Mouse (Mus musculus) stomach, embryonic 14.5 days (tissue): ENCODE measurements around the gene Lmf1. TPM values are rescaled to one million over a fixed set of nuclear protein-coding genes. Genes with fewer than 3 reads are reported as not detected.

ENCODE experiments used
- ATAC-seq: fragments of 200-750 bp; cut with Nextera tagmentation; 2 replicates; pipeline ENCODE4 v1.8.0; 2017; ENCODE audit warnings: low read depth, moderate TSS enrichment; ENCODE audit not compliant: insufficient number of reproducible peaks, insufficient read depth, low FRiP score
- H3K27ac ChIP-seq: fragments of 300-500 bp; sonication (generic); 2 replicates; pipeline ENCODE4 v1.5.1; 2014; ENCODE audit warnings: mild to moderate bottlenecking, low read length, moderate library complexity, mixed read lengths
- H3K27me3 ChIP-seq: fragments of 300-500 bp; sonication (generic); 2 replicates; pipeline ENCODE4 v1.6.1; 2014; ENCODE audit warnings: low read length, control low read depth, mixed read lengths; ENCODE audit not compliant: control insufficient read depth, insufficient read depth
- H3K36me3 ChIP-seq: fragments of 300-500 bp; sonication (generic); 2 replicates; pipeline ENCODE4 v1.6.1; 2014; ENCODE audit warnings: mild to moderate bottlenecking, control low read depth, low read length, moderate library complexity, mixed read lengths; ENCODE audit not compliant: control insufficient read depth, insufficient read depth
- H3K4me1 ChIP-seq: fragments of 300-500 bp; sonication (generic); 2 replicates; pipeline ENCODE4 v1.6.1; 2014; ENCODE audit warnings: low read length, control low read depth, mixed read lengths; ENCODE audit not compliant: control insufficient read depth, insufficient read depth
- H3K4me2 ChIP-seq: fragments of 300-500 bp; sonication (generic); replicated peaks from 2 replicates; pipeline ENCODE4 v1.6.1; 2014; ENCODE audit warnings: low read depth, low read length, control low read depth
- H3K4me3 ChIP-seq: fragments of 300-500 bp; sonication (generic); 2 replicates; pipeline ENCODE4 v1.5.1; 2014; ENCODE audit warnings: low read depth, low read length, control low read depth
- H3K9ac ChIP-seq: fragments of 300-500 bp; sonication (generic); replicated peaks from 2 replicates; pipeline ENCODE4 v1.6.1; 2014; ENCODE audit warnings: low read depth, mild to moderate bottlenecking, control low read depth, low read length, moderate library complexity, mixed read lengths
- H3K9me3 ChIP-seq: fragments of 300-500 bp; sonication (generic); 2 replicates; pipeline ENCODE4 v1.6.1; 2016; ENCODE audit warnings: low read depth, low read length, control low read depth; ENCODE audit not compliant: control insufficient read depth
- WGBS: fragments of 180-500 bp; shearing (Covaris S2); extraction: QIAGEN DNeasy Blood & Tissue Kit; methylation state at CpG from one replicate; pipeline ENCODE4 v1.1.7; 2014; 5-methylcytosine and 5-hydroxymethylcytosine counted together
- polyA plus RNA-seq: library from polyadenylated mRNA; unstranded; fragments of >200 nt; fragmentation: Nextera tagmentation; extraction: Ambion mirVana; gene quantifications from 2 replicates; pipeline ENCODE4 v1.2.1, GENCODE M21; 2014

Lmf1 gene
- polyA plus RNA-seq, 1 experiment from 2014 or later = 30.1 TPM

DNA sequence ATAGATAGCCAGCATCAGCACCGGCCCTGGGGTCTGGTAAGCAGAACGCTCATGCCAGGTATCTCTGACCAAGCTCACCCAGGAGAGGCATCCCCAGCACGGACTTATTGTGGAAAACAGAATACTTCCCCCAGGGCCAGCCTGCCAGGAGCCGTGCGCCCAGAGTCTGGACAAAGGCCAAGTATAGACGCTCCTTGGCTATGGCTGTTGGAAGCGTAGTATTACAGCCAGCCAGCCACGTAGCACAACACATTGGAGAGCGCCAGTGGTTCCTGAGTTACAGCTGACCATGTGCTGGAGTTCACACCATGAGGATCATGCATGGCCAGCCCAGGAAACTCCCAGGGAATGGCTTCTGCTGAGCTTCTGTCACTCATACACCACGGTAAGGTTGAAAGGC lies 55.2 kb downstream of the Lmf1 start:
- Histone ChIP-seq H3K27ac (no peak overlapping the region), H3K9ac (no peak overlapping the region), H3K4me1 (no peaks in the 10 kb centered on the region), H3K4me2 (no peak overlapping the region), H3K27me3 (no peaks in the 10 kb centered on the region), H3K9me3 (no peaks in the 10 kb centered on the region), H3K36me3 (peaks cover 4% of the 10 kb centered on the region; the same call in 1 of the 2 replicates), H3K4me3 (no peak overlapping the region)
- ATAC-seq = no peak
- WGBS = 88% methylated on average over 10 of the region's 10 CpGs

DNA sequence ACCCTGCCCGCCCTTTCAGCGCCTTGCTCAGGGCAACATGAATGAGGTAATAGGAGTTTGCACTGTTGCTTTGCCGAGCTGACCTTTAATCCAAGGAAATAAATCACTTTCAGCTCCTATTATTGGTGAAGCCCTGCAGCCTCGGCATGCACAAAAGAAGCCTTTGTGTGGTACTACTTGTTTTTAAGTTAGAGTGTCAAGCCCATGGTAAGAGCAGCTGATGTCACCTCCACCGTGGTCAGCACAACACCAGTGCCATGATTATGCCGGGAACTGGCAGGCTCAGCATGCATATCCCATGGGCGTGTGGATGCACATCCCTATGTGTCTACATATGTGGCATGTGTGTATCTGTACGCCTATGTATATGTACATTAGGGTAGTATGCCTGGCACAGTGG lies 56.5 kb downstream of the Lmf1 start:
- Histone ChIP-seq H3K36me3 (peaks cover 4% of the 10 kb centered on the region; the same call in 1 of the 2 replicates), H3K27ac (no peak overlapping the region), H3K4me3 (no peak overlapping the region), H3K9me3 (no peaks in the 10 kb centered on the region), H3K9ac (no peak overlapping the region), H3K4me2 (no peak overlapping the region), H3K27me3 (no peaks in the 10 kb centered on the region), H3K4me1 (no peaks in the 10 kb centered on the region)
- WGBS = 43% methylated on average over 8 of the region's 8 CpGs
- ATAC-seq = no peak

DNA sequence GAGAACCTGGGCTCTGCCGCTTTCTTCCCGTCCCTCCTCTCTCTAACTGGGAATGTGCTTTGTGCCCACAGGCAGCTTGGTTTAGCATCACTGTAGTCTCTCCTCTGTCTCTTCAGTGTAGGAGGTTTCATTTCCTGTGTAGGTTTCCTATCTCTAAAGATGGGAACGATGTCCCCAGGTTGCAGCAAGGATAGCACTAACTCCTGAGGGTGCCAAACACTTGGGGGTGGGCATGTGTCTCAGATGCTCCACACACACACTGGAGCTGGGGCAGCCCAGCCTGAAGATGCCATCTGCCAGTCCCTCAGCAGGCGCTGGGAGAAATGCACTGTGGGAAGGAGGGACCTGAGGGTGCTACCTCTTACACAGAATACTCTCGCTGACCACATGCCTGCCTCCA lies 56.9 kb downstream of the Lmf1 start:
- ATAC-seq = no peak

DNA sequence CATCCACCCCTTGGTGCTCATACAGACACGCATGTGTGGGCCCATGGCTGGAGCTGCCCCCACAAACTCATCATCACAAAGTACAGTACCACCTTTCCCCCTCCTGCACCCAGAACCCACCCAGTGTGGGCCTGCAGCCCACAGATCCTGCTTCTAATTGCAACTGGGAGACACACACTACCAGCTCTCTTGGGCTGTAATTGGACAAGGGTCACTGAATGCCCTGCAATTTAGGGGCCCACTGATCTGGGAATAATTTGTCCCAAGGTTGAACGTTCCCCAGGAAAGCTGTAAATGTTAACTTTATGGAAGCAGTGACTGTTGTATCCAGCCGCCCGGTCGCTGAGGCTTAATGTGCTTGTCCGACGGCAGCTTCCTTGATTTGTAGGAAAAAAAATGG lies 59.1 kb downstream of the Lmf1 start:
- H3K4me3 ChIP-seq = no peak overlapping the region
- 79% methylated on average over 7 of the region's 7 CpGs for WGBS
- no peak for ATAC-seq

More for the DNA sequence above, 56.9 kb downstream of the Lmf1 start:
- WGBS = 87% methylated on average over 5 of the region's 5 CpGs
- Histone ChIP-seq H3K9me3 (no peaks in the 10 kb centered on the region), H3K4me2 (no peak overlapping the region), H3K9ac (no peak overlapping the region), H3K27me3 (no peaks in the 10 kb centered on the region), H3K4me1 (no peaks in the 10 kb centered on the region), H3K27ac (no peak overlapping the region), H3K4me3 (no peak overlapping the region), H3K36me3 (peaks cover 4% of the 10 kb centered on the region; the same call in 1 of the 2 replicates)

DNA sequence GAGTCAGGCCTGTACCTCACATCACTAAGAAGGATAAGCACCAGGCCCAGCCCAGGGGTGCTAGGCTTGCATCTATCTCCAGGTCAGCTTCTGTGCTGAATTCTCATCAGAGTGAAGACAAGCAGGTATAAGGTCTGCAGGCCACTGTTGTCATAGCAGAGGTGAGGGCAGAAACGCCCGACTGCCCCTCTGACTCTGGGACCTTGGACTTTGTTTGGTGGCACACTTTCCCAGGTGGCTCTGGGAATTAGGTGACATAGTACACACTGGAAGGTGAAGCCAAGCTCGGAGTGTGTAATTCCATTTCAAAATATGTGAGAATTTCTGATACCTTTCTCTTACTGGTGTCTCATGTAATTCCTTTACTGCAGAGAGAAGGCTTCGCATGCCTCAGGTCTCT lies 59.6 kb downstream of the Lmf1 start:
- 84% methylated on average over 4 of the region's 4 CpGs for WGBS
- H3K4me1 ChIP-seq = 0 out of 2 replicates have a peak, but pooled peaks cover under 1% of the 10 kb centered on the region
- H3K27ac ChIP-seq = no peak overlapping the region

More for the DNA sequence above, 59.1 kb downstream of the Lmf1 start:
- H3K9me3 ChIP-seq = no peaks in the 10 kb centered on the region
- no peak overlapping the region for H3K4me2 ChIP-seq
- no peaks in the 10 kb centered on the region for H3K4me1 ChIP-seq
- H3K9ac ChIP-seq = no peak overlapping the region
- no peaks in the 10 kb centered on the region; the same call in 1 of the 2 replicates for H3K36me3 ChIP-seq
- H3K27me3 ChIP-seq = no peaks in the 10 kb centered on the region
- H3K27ac ChIP-seq = no peak overlapping the region

DNA sequence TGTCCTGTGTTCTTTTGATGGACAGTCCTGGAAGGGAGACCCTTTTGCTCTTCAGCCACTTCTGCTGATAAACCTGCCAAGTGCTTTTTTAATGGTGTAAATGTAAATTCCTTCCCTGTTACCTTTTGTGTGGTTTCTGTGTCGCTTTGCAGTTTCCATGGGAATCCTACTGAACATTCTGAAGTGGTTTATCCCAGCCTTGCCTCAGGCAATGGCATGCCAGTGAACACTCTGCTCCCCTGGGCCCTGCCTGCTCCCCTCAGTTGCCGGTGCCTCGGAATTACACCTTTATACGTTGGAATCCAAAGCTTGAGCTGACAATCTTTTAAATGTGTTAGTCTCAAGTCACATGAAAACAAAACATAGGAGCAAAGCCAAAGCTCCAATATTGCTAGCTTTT lies 62.1 kb downstream of the Lmf1 start:
- Histone ChIP-seq H3K4me3 (no peak overlapping the region), H3K27me3 (no peaks in the 10 kb centered on the region), H3K27ac (no peak overlapping the region), H3K36me3 (no peaks in the 10 kb centered on the region; the same call in 1 of the 2 replicates), H3K9ac (no peak overlapping the region), H3K4me2 (no peak overlapping the region), H3K4me1 (0 out of 2 replicates have a peak, but pooled peaks cover 7% of the 10 kb centered on the region), H3K9me3 (no peaks in the 10 kb centered on the region)
- 72% methylated on average over 4 of the region's 4 CpGs for WGBS
- no peak for ATAC-seq

More for the DNA sequence above, 59.6 kb downstream of the Lmf1 start:
- no peak overlapping the region for H3K4me2 ChIP-seq
- no peak overlapping the region for H3K9ac ChIP-seq
- no peaks in the 10 kb centered on the region for H3K27me3 ChIP-seq
- no peak for ATAC-seq
- H3K4me3 ChIP-seq = no peak overlapping the region
- no peaks in the 10 kb centered on the region; the same call in 1 of the 2 replicates for H3K36me3 ChIP-seq
- no peaks in the 10 kb centered on the region for H3K9me3 ChIP-seq

DNA sequence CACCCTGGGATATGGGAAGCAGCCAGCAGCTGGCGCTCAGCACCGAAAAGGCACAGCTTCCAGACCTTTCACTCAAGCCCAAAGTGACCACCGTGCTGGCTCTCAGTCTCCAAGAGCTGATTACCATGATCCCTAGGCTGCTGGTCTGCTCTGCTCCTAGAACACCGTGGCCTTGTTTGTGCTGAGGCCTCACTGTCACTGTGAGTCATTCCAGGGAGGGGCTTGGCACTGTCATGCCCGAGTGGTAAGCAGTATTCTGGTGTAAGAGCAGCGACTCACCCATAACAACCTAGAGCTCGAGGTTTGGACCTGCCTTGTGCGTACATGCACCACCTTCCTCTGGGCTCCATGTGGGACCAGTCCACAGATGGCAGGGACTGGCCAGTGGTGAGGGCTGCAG lies 63.1 kb downstream of the Lmf1 start:
- 80% methylated on average over 8 of the region's 8 CpGs for WGBS
- Histone ChIP-seq H3K36me3 (no peaks in the 10 kb centered on the region; the same call in 1 of the 2 replicates), H3K9ac (no peak overlapping the region), H3K27ac (no peak overlapping the region), H3K4me2 (no peak overlapping the region), H3K4me1 (0 out of 2 replicates have a peak, but pooled peaks cover 7% of the 10 kb centered on the region), H3K27me3 (no peaks in the 10 kb centered on the region), H3K9me3 (no peaks in the 10 kb centered on the region), H3K4me3 (no peak overlapping the region)
- ATAC-seq = no peak

DNA sequence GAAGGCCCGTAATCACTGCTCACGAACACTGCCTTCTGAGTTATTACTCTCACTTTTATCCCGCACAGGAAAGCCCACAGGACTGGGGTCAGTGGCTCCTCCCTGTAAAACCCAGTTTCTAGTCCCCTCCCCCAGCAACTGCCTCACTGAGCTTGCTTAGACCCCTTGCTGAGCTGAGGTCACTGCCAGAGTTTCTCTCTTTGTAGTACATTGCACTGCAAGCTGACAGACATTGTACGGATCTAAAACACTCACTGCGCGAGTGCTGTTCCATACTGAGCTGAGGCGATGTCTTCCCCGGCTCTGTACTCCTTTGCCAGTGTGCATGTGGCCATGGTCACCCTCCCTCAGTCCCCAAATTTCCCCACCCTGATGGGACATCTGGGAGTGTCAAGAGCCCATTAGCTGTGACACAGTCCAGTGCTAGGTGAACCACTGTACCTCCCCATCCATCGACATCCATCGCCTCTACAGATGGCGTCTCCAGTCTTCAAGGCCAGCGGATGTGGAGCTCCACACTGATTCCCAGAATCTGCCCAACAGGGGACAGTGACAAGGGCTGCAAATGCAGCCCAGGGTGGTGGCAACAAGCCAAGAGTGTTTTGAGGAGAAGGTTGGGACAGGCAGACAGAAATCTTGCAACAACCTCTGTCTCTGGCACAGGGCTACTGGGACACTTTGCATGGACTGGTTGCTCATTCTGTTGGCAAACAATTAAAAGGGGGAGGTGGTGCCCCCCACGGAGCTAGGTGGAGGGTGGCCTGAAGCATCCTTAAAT lies 64.8 kb downstream of the Lmf1 start:
- Histone ChIP-seq H3K9me3 (no peaks in the 10 kb centered on the region), H3K27me3 (no peaks in the 10 kb centered on the region), H3K4me2 (no peak overlapping the region), H3K9ac (no peak overlapping the region), H3K4me3 (no peak overlapping the region), H3K27ac (no peak overlapping the region), H3K36me3 (no peaks in the 10 kb centered on the region; the same call in none of the 2 replicates), H3K4me1 (0 out of 2 replicates have a peak, but pooled peaks cover 7% of the 10 kb centered on the region)
- WGBS = 70% methylated on average over 13 of the region's 13 CpGs
- ATAC-seq = no peak
